Mouse (Mus musculus) lung, postnatal 0 days (tissue): ENCODE measurements around the gene Map2k5.

ENCODE experiments used
- CTCF ChIP-seq: IDR thresholded peaks from 2 replicates; pipeline ENCODE4 v1.5.1; 2016; ENCODE audit warnings: antibody characterized with exemption, mild to moderate bottlenecking
- EP300 ChIP-seq: IDR thresholded peaks from 2 replicates; pipeline ENCODE4 v1.6.1; 2016; ENCODE audit warnings: antibody characterized with exemption, mild to moderate bottlenecking, control low read depth

- TF ChIP-seq CTCF, result no peak
- TF ChIP-seq EP300, result no peak
Observed at GRCm38 (mm10) chr9:63391307-63391706, 13.6 kb upstream of the Map2k5 start.
